Mouse (Mus musculus): ENCODE measurements around the gene Tedc1.
A peak's percentile ranks its signal among the peaks of the same experiment; 100 is the strongest.

The Tedc1 gene

DNA sequence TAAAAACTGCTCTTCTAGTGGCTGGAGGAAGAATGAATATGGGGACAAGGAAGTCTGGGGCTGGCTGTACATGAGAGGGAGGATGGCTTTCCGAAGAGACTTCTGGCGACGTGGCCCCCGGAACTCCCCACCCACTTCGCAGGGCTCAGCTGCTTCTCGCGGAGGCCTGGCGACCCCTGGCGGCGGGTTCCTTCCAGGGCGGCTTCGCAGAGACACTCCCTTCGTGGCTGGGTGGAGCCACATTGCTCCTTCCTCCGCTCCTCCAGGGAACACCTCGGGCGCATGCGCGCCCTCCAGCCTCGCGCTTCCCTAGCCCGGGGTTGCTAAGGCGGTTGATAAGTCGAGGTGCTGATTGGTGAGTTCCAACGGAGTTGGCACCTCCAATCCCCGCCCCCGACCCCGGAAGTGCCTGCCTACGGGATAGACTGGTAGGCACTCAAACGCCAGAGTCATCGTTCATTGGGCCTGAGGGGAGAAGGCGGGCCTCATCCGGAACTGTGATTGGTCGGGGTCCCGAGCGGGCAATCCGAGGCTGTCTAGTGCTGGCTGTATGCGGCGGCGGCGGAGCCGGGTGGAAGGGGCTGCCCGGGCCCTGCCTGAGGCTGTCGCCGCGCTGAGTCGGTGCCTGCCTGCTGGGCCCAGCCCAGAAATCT lies at the start of gene Tedc1:
TSS of gene Tedc1 (plus strand) at position 535 of the 653 bp plus-strand sequence.
- DNase-seq (ENCODE audit: low spot score in 2 of 2) = peak; percentile 100

DNA sequence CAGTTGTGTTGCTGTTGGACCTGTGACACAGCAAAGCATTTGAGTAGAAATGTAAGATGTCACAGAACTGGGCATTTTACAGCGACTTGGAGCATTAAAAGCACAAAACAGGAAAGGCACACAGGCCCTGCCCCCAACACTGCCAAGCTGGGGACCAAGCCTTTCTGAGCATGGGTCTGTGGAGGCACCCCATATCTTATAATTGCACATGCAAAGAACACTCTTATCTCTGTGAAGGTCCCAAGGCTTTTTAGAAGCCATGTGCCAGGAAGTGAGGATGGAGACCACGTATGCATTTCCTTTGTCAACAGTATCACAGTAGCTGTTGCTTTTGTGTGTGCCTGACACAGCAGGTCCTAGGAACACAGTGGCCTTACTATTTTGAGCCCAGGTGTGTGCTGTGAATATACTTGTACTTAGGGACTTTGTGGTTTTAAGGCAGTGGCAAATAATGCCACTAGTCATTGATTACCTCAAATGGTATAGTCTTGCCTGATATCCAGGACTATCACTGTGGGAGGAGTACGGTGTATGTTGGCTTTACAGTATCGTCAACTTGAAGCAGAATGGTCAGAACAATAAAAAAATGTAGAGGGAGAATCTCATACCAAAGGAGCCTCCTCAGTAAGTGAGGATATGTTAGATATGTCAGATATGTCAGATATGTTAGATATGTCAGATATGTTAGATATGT lies 48.6 kb upstream of the Tedc1 start:
- DNase-seq (ENCODE audit: low spot score in 2 of 2) = no peak

DNA sequence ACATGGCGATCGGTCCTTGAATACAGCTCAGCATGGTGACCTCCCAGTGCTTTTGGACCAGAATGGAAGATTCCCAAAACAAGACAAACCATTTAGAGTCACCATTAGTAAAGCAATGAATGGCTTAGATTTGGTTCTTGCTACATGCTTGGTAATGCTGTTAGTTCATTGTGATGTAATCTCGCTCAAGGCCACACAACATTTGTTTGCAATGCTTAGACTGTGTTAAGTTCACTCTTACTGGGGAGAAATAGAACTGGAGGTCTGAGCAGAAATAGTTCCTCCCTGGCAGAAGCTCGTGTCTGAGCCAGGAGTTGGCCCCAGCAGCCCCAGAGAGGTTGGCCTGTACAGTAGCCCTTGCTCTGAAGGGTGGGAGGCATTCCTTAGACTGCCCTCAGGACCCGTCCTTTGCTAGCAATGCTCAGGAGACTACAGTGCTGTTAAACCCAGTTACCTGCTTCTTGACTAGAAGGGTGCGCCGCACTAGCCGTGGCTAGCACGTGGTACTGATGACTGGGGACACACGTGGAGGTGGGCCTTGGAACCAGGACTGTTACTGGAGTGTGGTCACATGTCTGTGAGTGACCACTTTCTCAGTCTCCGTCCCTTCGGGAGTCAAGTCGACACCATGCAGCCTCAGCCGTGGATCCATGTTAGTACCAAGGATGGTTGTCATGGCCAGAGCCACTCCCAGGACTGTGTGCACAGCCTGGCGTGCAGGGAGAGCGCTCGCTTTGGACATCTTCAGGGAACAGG lies 47.5 kb upstream of the Tedc1 start:
- DNase-seq (ENCODE audit: low spot score in 2 of 2) = no peak

DNA sequence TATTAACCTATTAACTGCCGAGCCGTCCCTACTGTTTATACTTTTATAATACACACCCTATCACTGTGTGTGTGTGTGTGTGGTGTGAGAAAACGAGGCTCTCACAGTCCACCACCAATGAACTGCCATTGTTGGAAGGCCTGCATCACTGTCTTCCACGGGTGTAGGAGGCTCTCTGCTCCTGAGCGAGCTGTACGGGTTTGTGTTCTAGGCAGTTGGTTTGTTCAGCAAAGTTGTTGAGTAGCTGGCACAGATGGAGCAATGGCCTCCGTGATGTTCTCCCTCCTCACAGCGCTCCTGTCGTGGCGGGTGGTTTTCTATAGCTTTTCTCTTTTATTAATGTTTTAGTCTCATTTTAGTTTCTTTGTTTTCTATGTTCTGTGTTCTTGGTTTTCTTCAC lies 46.4 kb upstream of the Tedc1 start:
- DNase-seq (ENCODE audit: low spot score in 2 of 2) = no peak

DNA sequence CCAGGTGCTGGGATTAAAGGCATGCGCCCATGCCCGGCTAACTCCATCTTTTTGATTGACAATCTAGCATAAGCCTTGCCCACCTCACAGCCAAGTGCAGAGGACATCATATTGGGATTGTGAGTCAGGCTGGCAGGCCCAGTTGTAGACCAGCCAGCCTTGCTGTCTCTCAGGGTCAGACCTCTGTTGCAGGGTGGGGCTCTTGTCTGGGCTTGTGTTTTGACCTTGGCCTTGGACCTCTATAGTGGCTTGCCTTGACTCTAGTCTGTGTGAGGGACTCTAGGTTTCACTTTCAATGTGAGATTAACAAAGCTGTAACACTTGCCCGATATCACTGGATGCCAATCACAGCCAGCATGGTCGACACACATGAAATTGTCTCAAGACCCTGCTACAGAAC lies 42.1 kb upstream of the Tedc1 start:
- DNase-seq (ENCODE audit: low spot score in 2 of 2) = no peak

DNA sequence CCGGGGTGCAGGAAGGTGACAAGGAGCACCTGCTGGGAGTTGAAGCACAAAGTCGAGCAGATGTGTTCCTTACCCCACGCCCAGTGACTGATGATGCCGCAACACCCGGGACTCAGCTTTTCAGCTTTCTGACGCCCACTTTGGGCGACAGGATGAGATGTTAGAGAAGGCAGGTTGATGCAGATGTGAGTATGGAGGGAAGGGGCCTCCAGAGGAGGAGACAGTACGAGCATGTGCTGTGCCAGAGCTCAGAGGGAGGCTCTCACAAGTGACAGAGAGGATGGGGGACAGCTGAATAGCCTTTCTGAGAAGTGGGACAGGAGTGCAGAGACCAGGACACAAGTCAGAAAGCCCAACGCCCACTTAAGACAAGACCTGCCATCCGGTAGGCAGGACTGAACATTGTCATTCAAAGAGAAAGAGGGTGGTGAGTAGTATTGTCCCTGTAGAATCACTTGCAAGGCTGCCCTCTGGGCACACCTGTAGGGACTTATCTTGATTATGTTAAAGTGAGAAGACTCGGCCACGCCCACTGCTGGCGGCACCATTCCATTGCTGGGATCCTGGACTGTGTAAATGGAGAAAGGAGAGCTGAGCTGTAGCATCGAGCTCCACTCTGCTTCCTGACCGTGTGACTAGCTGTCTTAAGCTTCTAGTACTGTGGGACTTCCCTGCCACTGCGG lies 41.2 kb upstream of the Tedc1 start:
- no peak for DNase-seq (ENCODE audit: low spot score in 2 of 2)

DNA sequence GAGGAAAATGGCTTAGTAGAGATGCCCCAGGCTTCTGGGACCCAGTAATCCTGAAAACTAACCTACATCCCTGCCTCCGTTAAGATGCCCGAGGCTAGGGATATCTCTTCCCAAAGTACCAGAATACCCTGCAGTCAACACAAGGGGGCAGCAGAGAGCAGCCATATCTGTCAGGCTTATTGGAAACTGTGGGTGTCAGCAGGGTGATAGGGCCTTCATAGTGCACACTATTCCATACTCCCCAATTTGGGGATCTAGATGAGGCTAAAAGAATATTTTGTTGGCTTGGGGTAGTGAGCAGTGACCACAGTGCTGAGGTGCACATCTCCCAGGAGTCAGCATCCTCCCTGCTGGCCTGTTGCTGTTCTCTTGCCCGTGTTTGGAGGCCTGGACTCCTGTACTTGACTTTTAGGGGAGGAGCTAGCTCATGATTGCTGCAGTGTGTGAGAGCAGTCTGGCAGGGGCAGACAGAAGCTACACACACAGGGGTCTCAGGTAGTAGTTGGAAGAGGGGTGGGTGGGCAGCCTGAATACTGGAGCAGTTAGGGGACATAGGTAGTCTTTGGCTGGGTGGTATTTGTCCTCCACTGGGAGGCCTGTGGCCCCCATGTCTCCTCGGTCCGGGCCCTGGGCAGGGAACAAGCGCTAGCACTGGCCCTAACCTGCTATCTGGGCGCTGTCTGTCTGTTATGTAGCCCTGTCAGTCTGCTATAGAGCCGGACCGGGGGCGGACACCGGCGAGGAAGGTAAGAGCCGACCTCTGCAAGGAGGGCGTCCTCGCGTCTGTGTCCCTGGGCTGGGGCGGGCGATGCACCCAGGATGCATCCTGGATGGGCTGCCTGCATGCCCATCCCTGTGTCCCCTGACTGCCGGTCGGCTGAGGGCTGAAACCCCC lies 36.5 kb upstream of the Tedc1 start:
- peak; percentile 63 to 85 for DNase-seq (ENCODE audit: low spot score in 2 of 2)

DNA sequence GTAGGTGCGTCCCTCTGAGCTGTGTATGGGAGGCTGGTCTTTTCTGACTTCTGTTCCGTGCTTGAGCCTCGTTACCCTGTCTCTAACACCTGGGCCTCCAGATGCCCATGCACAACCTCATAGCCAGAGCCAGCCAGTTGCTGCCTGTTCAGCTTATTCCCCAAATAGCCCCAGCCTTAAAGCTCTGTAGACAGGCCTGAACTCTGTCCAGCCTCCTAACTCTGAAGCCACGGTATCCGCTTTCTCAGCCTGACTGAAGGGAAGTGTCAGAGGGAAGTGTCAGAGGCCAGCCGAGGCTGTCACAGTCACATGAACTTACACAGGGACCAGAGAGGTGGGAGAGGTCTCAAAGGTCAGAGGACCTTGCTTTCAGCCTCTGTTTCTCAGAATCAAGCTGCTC lies 31.5 kb upstream of the Tedc1 start:
- DNase-seq (ENCODE audit: low spot score in 2 of 2) = no peak

DNA sequence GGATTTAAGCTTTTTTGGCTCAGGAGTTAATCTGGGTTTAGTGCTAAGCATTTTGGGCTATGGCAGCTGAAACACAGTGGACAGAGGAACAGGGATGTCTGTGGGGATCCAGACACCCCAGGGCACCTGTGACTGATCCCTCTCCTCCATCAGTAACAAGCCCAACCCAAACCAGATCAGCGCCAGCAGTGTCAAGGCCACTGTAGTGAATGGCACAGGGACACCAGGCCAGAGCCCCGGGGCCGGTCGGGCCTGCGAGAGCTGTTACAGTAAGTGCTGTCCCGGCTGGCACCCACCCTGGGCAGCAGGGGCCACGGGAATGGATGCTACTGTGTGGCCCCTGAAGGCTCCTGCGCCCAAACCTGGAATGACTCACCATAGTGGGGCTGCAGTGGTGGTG lies 25.5 kb upstream of the Tedc1 start:
- no peak for DNase-seq (ENCODE audit: low spot score in 2 of 2)

DNA sequence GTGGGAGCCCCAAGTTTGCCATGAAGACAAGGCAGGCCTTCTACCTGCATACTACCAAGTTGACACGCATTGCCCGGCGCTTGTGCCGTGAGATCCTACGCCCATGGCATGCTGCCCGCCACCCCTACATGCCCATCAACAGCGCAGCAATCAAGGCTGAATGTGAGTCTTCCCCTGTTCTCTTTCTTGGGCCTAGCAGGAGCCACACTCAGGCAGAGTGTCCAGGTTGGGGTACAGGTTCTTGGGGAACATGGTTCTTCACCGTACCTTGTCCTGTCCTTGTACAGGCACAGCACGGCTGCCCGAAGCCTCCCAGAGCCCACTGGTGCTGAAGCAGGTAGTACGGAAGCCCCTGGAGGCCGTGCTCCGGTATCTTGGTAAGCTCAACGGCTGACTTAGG lies 24.6 kb upstream of the Tedc1 start:
- no peak for DNase-seq (ENCODE audit: low spot score in 2 of 2)

DNA sequence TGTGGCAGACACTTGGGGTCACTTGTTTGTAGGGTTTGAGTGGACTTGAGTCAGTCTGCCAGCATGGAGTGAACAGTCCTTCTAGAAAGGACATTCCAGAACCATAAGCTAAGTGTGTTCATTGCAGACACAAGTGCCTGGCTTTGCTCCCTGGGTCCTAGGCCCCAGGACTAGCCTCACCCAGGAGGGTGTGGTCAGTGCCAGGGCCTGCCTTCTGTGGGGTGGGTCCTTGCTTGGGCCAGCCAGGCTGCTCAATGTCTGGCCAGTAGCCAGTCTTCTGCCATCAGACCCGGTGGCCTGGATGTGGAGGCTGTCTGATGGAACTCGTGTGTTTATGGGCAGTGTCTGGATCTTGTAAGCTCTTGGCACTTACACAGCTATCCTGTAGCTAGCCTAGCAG lies 23.7 kb upstream of the Tedc1 start:
- peak in 1 of 2 experiments; percentile 74 for DNase-seq (ENCODE audit: low spot score in 2 of 2)

DNA sequence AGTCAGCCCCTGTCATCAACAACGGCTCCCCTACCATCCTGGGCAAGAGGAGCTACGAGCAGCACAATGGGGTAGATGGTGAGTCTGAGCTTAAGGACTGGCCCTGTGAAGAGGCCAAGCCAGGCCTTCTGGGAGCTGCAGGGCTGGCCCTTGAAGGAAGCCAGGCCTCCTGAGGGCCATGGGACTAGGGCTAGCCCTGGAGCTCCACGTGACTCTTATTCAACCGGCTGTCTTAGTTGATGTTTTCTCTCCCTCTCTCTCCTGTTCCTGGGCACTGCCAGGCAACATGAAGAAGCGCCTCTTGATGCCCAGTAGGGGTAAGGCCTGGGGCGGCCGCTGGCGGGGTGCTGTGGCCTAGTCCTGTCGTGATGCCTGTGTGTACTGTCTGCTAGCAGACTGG lies 23.0 kb upstream of the Tedc1 start:
- DNase-seq (ENCODE audit: low spot score in 2 of 2) = no peak

DNA sequence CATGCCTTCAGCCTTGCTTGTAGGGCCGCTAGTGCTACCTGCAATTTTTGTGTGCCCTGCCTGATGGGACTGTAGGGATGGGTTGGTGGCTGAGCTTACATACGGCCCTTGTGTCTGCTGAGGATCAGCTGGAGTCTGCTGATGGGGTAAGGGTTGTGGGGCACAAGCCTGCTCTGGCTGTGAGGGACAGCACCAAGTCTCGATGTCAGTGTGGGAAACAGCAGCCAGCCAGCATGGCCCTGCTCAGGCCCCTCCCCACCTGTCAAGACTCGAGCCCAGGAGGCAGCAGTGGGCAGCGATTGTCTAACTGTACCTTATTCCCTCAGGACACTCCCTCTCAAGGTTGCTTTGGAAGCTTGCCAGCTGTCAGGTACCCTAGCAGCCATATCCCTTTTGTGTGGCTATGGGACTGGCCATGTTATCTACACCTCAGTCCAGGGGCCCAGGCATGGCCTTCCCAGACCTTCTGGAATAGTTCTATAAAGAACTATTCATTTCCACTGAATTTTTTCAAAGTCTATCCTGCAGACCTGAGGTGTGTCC lies 22.3 kb upstream of the Tedc1 start:
- DNase-seq (ENCODE audit: low spot score in 2 of 2) = no peak

DNA sequence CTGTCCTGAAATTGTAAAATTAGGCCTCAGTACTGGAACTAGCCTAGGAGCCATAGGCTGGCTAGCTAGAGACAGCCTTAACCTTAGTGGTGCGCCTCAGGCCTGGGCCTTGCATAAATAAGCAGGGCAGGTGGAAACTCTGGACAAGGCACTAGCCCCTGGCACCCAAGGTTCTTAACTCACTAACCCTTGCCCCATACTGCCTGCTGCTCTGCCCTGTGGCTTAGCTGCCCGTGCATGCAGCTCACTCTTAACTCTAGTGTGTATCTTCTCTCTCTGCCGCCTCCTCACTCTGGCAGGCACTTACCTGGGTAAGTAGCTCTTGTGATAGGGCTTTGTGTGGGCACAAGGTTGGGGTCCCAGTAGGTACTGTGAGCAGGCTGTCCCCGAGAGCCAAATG lies 21.7 kb upstream of the Tedc1 start:
- no peak for DNase-seq (ENCODE audit: low spot score in 2 of 2)

DNA sequence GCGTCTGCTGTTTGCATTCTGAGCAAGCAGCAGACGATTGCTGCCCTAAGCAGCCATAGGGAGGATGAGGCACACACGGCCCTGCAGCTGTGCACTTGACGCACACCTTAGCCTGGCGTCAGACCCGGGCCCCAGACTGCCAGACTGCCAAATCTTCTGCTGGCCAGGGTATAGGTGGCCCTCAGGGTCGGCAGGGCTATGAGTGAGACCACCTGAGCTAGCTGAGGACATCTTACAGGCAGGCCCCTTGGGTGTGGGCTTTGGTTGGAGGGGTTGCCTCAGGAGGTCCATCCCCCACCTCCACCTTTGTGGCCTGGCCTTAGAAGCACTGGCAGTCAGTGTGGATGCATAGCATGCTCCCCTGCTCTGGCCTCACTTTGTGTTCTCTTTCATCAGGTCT lies 20.8 kb upstream of the Tedc1 start:
- DNase-seq (ENCODE audit: low spot score in 2 of 2) = no peak

DNA sequence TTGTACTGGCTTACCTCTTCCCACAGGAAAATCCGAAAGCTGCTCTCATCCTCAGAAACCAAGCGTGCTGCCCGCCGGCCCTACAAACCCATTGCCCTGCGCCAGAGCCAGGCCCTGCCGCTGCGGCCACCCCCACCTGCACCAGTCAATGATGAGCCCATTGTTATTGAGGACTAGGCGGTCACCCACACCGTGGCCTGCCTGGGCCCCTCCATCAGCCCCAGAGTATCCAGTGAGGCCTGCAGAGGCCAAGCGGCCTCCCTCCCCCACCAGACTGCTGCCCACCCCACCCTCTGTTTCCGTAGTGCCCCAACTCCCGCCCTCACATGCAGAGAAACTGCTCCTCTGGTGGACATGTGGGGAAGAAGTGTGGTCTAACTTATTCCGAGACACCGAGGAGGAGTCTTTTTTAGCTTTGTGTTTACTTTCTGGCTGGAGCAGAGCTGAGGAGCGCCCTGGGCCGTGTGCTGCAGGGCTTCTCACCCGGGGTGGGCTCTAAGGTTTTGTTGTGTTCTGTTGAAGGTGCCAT lies 19.7 kb upstream of the Tedc1 start:
- no peak for DNase-seq (ENCODE audit: low spot score in 2 of 2)

DNA sequence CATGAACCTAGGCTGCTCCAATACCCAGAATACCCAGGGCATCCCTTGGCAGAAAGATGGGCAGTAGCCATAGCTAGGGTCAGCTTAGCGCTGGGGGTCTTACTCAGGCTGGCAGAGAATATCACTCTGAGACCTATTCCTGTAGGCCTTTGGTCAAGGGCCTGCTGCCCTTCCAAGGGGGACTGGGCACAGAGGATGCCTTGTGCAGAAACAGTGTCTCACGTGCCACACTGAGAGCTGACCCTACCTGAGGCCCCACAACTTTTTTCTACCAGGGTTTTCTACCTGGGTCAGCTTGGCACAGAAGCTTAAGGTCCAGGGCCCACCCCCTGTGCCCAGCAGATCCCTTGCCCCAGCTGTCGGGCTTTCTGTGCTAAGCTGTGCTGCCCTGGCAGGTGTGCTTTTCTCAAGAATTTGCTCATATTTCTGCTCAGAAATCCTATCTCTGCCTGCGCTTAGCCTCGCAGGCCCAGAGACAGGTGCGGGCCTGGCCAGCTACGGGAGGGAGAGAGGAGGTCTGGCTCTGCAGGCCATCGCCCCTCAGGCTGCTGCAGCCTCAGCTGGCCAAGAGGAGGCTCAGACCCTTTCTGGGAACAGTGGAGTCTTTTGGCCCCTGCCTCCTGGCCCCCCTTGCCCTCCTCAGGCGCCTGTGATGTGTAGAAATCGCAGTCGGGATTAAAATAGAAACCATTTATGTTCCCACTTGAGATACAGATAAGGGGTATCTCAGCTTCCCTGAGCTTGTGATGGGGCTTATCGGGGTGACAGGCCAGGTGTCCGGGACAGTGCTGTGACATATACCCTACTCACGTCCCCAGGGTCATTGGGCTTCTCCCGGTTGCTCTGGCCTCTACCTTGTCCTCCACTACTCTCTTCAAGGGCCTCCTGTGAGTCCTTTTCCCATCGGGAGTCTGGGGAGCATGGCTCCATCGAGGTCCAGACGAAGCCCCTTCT lies 18.7 kb upstream of the Tedc1 start:
- no peak for DNase-seq (ENCODE audit: low spot score in 2 of 2)

DNA sequence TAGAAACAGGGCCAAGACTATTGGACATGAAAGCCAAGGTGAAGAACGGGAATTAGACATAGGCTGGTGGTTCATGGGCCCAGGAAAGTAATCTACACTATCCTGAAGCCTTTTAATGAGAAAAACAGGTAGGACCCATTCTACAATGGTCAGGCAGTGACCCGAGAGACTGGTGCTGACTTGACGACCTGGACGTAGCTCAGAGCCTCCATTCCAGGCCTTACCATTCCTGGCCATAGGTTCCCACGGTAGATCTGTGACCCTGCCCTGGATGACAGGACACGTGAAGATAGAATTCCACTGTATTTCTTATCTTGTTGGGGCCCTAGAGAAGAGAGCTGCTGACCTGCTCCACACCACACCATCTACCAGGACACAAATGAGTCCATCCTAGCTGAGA lies 17.9 kb upstream of the Tedc1 start:
- no peak for DNase-seq (ENCODE audit: low spot score in 2 of 2)
